Mouse (Mus musculus) thymus, adult 2 months (tissue): Measurements from ENCODE around the gene Jmjd8.
A peak's percentile ranks its signal among the peaks of the same experiment; 100 is the strongest.

ENCODE experiments used
- CTCF ChIP-seq: fragments of 200-500 bp; IDR thresholded peaks from 2 replicates; pipeline ENCODE4 v1.5.1; 2012; ENCODE audit warnings: mild to moderate bottlenecking, control low read depth, low read length, moderate library complexity, borderline replicate concordance; ENCODE audit not compliant: control insufficient read depth, poor library complexity, insufficient read depth; ENCODE audit errors: extremely low read depth
- POLR2A ChIP-seq: fragments of 200-500 bp; IDR thresholded peaks from 2 replicates; pipeline ENCODE4 v1.6.1; 2012; ENCODE audit warnings: mild to moderate bottlenecking, low read length, control low read depth, moderate library complexity; ENCODE audit not compliant: control insufficient read depth, poor library complexity, insufficient read depth; ENCODE audit errors: extremely low read depth

DNA sequence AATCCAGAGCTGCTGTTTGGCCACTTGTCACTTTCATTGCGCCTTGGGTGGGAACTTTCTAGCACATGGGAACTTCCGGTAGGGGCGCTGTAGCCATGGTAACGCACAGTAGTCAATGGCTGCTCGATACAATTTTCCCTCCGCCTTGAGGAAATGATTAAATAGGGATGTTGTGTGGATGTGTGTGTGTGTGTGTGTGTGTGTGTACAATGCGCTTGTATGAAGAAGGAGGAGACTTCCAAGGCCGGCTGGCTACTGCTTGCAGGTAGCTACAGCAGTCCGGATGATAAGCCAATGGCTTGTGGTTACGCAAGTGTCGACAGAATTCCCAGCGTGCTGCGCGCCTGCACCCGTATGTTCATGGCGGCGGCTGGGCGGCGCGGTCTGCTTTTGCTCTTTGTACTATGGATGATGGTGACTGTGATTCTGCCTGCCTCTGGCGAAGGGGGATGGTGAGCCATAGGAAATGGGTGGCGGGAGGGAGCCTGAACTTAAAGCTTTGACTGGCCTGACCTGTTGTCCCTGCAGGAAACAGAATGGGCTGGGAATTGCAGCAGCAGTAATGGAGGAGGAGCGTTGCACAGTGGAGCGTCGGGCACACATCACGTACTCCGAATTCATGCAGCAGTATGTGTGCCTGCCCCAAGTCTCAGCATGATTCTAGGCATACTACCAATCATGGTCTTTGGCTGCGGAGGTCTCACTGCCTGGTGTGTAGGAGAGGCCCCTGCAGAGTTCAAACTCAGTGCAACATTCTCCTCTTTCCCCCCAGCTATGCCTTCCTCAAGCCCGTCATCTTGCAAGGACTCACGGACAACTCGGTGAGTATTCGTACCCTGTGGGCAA lies at the start of gene Jmjd8:
- TF ChIP-seq CTCF (0 out of 2 replicates have a peak, but pooled peaks have one; percentile 15), POLR2A (peak; percentile 71; the same call in 1 of the 2 replicates)
